Mouse (Mus musculus) kidney, embryonic 15.5 days (tissue): ENCODE results near the gene Mta3. TPM values are rescaled to one million over a fixed set of nuclear protein-coding genes. Genes with fewer than 3 reads are reported as not detected.
A peak's percentile ranks its signal among the peaks of the same experiment; 100 is the strongest.

Source experiments
- ATAC-seq: fragments of 200-750 bp; cut with Nextera tagmentation; replicated peaks from 2 replicates; pipeline ENCODE4 v1.8.0; 2017; ENCODE audit warnings: moderate TSS enrichment; ENCODE audit not compliant: low FRiP score
- H3K27ac ChIP-seq: fragments of 300-500 bp; sonication (generic); 2 replicates; pipeline ENCODE4 v1.5.1; 2015; ENCODE audit warnings: mild to moderate bottlenecking, inconsistent platforms
- H3K27me3 ChIP-seq: fragments of 300-500 bp; sonication (generic); 2 replicates; pipeline ENCODE4 v1.6.1; 2015; ENCODE audit warnings: inconsistent platforms
- H3K36me3 ChIP-seq: fragments of 300-500 bp; sonication (generic); 2 replicates; pipeline ENCODE4 v1.6.1; 2015; ENCODE audit warnings: inconsistent platforms
- H3K4me1 ChIP-seq: fragments of 300-500 bp; sonication (generic); 2 replicates; pipeline ENCODE4 v1.6.1; 2015; ENCODE audit warnings: inconsistent platforms
- H3K4me2 ChIP-seq: fragments of 300-500 bp; sonication (generic); 2 replicates; pipeline ENCODE4 v1.6.1; 2015; ENCODE audit warnings: moderate library complexity, mild to moderate bottlenecking, inconsistent platforms
- H3K4me3 ChIP-seq: fragments of 300-500 bp; sonication (generic); replicated peaks from 2 replicates; pipeline ENCODE4 v1.5.1; 2015; ENCODE audit warnings: mild to moderate bottlenecking, inconsistent platforms
- H3K9ac ChIP-seq: fragments of 300-500 bp; sonication (generic); 2 replicates; pipeline ENCODE4 v1.6.1; 2015; ENCODE audit warnings: mild to moderate bottlenecking, inconsistent platforms
- H3K9me3 ChIP-seq: fragments of 300-500 bp; sonication (generic); replicated peaks from 2 replicates; pipeline ENCODE4 v1.6.1; 2016; ENCODE audit warnings: inconsistent platforms
- WGBS: fragments of 180-500 bp; shearing (Covaris S2); methylation state at CpG from one replicate; pipeline ENCODE4 v1.1.7; 2015; ENCODE audit warnings: mixed read lengths; 5-methylcytosine and 5-hydroxymethylcytosine counted together
- polyA plus RNA-seq: library from polyadenylated mRNA; unstranded; fragments of >200 nt; fragmentation: Nextera tagmentation; extraction: Ambion mirVana; gene quantifications from 2 replicates; pipeline ENCODE4 v1.2.1, GENCODE M21; 2015

Mta3 gene
- polyA plus RNA-seq, 1 experiment from 2014 or later, result 45.9 TPM

DNA sequence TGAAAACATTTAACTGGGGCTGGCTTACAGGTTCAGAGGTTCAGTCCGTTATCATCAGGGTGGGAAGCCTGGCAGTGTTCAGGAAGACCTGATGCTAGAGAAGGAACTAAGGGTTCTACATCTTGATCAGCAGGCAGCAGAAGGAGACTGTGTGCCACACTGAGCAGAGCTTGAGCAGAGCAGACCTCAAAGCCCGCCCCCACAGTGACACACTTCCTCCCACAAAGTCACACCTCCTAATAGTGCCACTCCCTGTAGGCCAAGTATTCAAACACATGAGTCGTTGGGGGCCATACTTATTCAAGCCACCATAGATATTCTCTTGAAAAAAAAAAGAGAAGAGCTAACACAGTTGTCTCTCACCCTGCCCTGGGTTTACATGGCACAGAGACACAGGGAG, 115.9 kb downstream of the Mta3 start:
- H3K27me3 ChIP-seq, result no peaks in the 10 kb centered on the region
- no peaks in the 10 kb centered on the region; the same call in 1 of the 2 replicates for H3K36me3 ChIP-seq
- no peak overlapping the region for H3K4me3 ChIP-seq
- no peaks in the 10 kb centered on the region for H3K9me3 ChIP-seq
- WGBS, result 83% methylated on average over 3 of the region's 3 CpGs
- H3K4me2 ChIP-seq, result no peak overlapping the region
- no peak for ATAC-seq
- no peak overlapping the region for H3K9ac ChIP-seq
- peaks cover 19% of the 10 kb centered on the region for H3K4me1 ChIP-seq
- no peak overlapping the region for H3K27ac ChIP-seq

DNA sequence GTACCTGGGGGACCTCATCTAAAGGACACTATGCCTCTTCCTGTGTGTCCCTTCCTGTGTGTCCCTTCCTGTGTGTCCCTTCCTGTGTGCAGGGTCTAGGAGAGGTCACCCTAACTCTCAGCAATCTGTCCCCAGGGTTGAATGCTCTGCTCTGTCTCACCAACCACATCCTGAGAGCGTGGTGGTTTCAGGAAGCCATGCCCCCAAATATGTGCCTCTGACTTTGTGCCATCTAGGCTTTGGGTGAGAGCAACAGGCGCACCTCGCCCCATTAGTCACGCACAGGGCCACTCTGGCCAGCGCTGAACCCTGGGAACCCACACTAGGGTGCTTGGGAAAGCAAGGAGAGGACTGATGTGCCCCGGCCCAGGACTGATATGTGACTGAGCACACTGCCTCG, 117.9 kb downstream of the Mta3 start:
- Histone ChIP-seq H3K27me3 (no peaks in the 10 kb centered on the region), H3K9ac (no peak overlapping the region), H3K4me3 (no peak overlapping the region), H3K36me3 (no peaks in the 10 kb centered on the region), H3K27ac (no peak overlapping the region), H3K4me2 (no peak overlapping the region), H3K9me3 (no peaks in the 10 kb centered on the region), H3K4me1 (peaks cover 17% of the 10 kb centered on the region)
- ATAC-seq, result no peak
- WGBS, result 84% methylated on average over 7 of the region's 7 CpGs

DNA sequence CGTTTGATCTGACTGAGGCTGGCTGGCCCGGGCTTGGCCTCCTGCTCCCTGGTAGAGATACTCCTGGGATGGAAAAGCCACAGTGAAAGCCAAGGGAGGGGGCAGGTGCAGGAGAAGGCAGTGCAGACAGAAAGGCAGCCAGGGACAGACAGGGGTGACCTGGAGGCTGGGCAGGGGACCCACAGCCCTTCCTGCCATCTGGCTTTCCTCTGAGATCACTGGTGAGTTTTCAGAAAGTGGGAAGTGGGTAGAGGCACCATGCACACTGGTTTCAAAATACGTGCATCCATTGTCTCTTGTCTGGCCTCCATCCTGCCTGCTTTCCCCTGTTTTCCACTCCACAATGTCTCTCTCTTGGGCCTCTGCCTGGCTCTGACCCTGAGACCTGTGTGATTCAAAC, 123.4 kb downstream of the Mta3 start:
- Histone ChIP-seq H3K27me3 (no peaks in the 10 kb centered on the region), H3K27ac (no peak overlapping the region), H3K4me1 (no peaks in the 10 kb centered on the region), H3K9ac (no peak overlapping the region), H3K4me2 (no peak overlapping the region), H3K9me3 (no peaks in the 10 kb centered on the region), H3K4me3 (no peak overlapping the region), H3K36me3 (no peaks in the 10 kb centered on the region)
- 58% methylated on average over 3 of the region's 3 CpGs for WGBS
- no peak for ATAC-seq

DNA sequence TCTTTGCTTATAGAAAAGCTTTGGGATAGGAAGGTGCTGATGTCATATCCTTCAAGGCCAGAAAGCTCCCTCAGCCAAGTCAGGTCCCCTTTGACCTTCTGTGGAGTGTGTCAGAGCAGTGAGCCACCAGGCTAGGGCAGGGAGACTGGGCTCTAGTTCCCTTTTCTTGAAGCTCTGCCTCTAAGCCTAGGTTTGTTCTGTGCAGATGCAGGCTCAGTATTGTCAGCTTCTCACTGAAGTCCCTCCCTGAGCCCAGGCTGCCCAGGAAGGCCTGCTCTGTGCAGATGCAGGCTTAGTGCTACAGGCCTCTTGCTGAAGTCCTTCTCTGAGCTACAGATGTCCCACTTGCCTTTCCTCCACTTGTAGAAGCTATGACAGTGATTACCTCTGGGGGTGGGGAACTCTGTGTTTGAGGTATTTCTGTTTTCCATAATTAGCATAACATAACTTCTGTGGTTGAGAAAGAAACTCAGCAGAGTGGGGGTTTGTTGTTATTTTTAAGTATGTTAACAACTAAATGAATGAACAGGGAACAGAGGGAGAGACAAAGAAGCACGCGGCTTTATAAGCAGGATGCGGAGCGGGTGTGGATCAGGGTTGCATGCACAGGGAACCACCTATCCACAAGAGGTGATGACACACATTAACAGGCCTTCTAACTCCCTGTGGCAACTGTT, 124.8 kb downstream of the Mta3 start:
- Histone ChIP-seq H3K4me2 (no peak overlapping the region), H3K36me3 (no peaks in the 10 kb centered on the region), H3K4me1 (0 out of 2 replicates have a peak, but pooled peaks cover 3% of the 10 kb centered on the region), H3K27me3 (no peaks in the 10 kb centered on the region), H3K9me3 (no peaks in the 10 kb centered on the region), H3K27ac (no peak overlapping the region), H3K4me3 (no peak overlapping the region), H3K9ac (no peak overlapping the region)
- WGBS, result 96% methylated on average over 4 of the region's 4 CpGs
- ATAC-seq, result no peak

DNA sequence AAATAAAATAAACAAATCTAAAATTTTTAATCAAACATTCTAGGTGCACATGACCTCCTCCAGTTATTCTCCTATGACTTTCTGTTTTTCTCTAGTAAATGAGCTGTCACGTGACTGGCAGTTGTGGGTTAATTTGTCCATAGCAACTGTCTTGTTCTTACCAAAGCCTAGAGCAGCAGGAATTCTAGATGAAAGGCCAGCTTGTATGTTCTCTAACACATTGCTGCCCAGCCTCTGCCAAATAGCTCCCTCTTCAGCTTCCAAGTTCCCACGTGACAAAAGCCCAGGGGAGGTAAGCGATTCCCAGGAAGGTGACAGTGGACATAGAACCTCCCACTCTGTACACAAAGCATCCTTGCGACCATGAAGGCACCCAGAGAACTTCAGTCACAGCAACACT, 128.2 kb downstream of the Mta3 start:
- ATAC-seq, result no peak
- Histone ChIP-seq H3K4me2 (no peak overlapping the region), H3K9ac (no peak overlapping the region), H3K27me3 (no peaks in the 10 kb centered on the region), H3K27ac (no peak overlapping the region), H3K36me3 (no peaks in the 10 kb centered on the region), H3K4me1 (peaks cover 9% of the 10 kb centered on the region; the same call in 1 of the 2 replicates), H3K9me3 (no peaks in the 10 kb centered on the region), H3K4me3 (no peak overlapping the region)
- WGBS, result 64% methylated on average over 4 of the region's 4 CpGs

DNA sequence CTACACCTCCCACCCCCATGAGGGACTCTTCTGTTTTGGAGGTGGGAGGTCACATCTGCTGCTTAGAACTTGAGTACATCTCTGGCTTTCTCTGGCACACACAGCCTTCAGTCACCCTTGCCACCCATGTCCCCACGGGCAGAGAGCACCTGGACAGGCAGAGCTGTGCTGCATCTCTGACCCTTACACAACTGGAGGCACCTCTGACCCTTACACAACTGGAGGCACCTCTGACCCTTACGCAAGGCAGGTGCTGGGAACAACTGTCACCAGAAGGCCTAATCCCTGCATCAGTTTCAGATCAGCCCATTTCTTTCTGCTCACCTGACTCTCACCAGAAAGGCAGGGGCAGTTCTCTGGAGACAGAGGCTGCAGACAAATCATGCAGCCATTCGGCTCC, 130.1 kb downstream of the Mta3 start:
- Histone ChIP-seq H3K9ac (no peak overlapping the region), H3K27ac (no peak overlapping the region), H3K4me1 (peaks cover 9% of the 10 kb centered on the region; the same call in 1 of the 2 replicates), H3K36me3 (no peaks in the 10 kb centered on the region), H3K9me3 (no peaks in the 10 kb centered on the region), H3K27me3 (no peaks in the 10 kb centered on the region), H3K4me3 (no peak overlapping the region), H3K4me2 (no peak overlapping the region)
- WGBS, result 61% methylated on average over 3 of the region's 3 CpGs
- no peak for ATAC-seq

DNA sequence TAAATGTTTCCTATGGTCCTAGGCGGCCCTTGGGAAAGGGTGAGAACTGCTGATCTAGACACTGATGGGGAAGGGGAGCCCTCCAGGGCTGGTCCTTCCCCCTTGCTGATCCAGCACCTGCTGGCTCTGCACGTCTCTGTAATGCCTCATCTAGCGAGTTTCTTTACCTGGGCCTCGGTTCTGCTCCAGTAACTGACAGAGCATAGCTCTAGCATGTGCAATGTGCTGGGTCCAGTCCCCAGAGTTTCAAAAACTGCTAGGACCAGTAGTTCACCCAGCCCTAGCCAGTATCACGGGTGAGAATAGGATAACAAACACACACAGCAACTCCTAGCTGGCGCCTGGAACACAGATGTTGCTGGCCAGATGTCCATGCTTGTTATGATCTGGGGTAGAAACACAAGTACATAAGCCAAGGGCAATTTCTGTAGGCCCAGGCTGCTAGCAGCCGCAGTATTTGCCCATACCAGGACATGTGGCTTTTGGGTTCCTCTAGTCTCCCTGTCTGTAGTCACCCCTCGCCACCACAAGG, 131.8 kb downstream of the Mta3 start:
- Histone ChIP-seq H3K36me3 (no peaks in the 10 kb centered on the region), H3K4me3 (no peak overlapping the region), H3K4me2 (no peak overlapping the region), H3K27ac (0 out of 2 replicates have a peak overlapping the region, but pooled peaks have one; percentile 28), H3K9ac (no peak overlapping the region), H3K9me3 (no peaks in the 10 kb centered on the region), H3K4me1 (peaks cover 9% of the 10 kb centered on the region; the same call in 1 of the 2 replicates), H3K27me3 (no peaks in the 10 kb centered on the region)
- peak; percentile 43; the same call in 1 of the 2 replicates for ATAC-seq
- WGBS, result 58% methylated on average over 8 of the region's 8 CpGs

DNA sequence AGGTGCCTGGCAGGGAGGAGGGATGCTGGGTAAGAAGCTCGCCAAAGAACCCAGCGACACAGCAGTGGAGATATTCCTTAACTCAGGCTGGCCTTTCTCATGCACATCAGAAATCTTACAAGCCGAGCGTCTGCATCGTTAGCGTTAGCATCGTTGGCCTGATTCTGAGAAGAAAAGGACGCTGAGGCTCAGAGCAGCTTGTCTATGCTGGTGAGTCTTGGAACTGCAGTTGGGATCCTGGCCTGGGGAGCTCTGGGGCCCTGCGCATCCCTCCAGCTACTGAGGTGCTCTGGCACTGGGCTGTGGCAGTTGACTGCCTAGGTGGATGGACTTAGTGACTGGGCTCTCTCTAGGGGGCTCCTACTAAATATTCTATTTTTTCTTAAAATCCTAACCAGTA, 133.2 kb downstream of the Mta3 start:
- ATAC-seq, result no peak
- Histone ChIP-seq H3K9me3 (no peaks in the 10 kb centered on the region), H3K27me3 (no peaks in the 10 kb centered on the region), H3K9ac (no peak overlapping the region), H3K4me2 (no peak overlapping the region), H3K27ac (no peak overlapping the region), H3K4me3 (no peak overlapping the region), H3K4me1 (peaks cover 12% of the 10 kb centered on the region; the same call in 1 of the 2 replicates), H3K36me3 (no peaks in the 10 kb centered on the region)
- WGBS, result 71% methylated on average over 9 of the region's 9 CpGs

DNA sequence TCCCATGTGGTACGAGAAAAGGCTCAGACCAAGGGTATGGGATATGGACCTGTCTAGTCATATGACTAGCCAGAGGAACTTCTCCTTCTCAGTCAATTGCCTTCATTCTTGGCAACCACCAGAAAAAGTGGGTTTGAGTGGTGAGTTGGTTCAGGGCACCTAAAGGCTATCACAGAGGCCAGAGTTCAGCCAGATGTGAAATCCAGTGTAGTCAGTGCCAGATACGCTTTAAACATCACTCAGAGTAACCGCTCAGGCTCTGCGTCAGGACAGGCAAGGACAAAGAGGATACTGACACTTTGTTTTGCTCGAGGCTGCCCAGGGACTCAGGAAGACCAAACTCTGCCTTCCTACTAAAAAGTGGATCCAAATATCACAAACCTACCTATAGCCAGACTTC, 135.0 kb downstream of the Mta3 start:
- no peaks in the 10 kb centered on the region for H3K9me3 ChIP-seq
- ATAC-seq, result no peak
- H3K4me2 ChIP-seq, result no peak overlapping the region
- no peak overlapping the region for H3K9ac ChIP-seq
- no peaks in the 10 kb centered on the region for H3K27me3 ChIP-seq
- no peak overlapping the region for H3K4me3 ChIP-seq
- WGBS, result 85% methylated on average over 5 of the region's 5 CpGs
- H3K36me3 ChIP-seq, result no peaks in the 10 kb centered on the region
- H3K27ac ChIP-seq, result no peak overlapping the region
- H3K4me1 ChIP-seq, result peaks cover 11% of the 10 kb centered on the region; the same call in 1 of the 2 replicates

DNA sequence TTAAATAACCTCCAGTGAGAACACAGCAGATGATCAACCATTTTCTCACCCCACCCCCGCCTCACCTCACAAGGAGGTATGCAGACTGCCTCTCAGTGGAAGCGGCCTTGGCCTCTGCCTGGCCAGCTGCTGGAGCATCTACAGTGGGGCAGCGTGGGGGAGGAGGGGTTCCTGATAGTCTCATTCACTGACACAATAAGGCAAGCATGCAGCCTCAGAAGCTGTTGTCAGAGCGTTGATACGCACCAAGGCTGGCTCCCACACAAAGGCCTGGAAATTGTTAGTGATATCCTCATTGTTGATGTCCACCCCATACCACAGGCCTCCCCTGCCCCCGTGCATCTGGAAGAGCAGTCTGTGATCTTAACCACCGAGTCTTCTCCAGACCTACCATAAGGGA, 137.8 kb downstream of the Mta3 start:
- peaks cover 14% of the 10 kb centered on the region; the same call in 1 of the 2 replicates for H3K4me1 ChIP-seq
- H3K4me3 ChIP-seq, result no peak overlapping the region
- H3K9ac ChIP-seq, result no peak overlapping the region
- H3K36me3 ChIP-seq, result no peaks in the 10 kb centered on the region
- no peak overlapping the region for H3K27ac ChIP-seq
- 43% methylated on average over 7 of the region's 7 CpGs for WGBS
- no peaks in the 10 kb centered on the region for H3K9me3 ChIP-seq
- H3K4me2 ChIP-seq, result no peak overlapping the region
- ATAC-seq, result no peak
- no peaks in the 10 kb centered on the region for H3K27me3 ChIP-seq

DNA sequence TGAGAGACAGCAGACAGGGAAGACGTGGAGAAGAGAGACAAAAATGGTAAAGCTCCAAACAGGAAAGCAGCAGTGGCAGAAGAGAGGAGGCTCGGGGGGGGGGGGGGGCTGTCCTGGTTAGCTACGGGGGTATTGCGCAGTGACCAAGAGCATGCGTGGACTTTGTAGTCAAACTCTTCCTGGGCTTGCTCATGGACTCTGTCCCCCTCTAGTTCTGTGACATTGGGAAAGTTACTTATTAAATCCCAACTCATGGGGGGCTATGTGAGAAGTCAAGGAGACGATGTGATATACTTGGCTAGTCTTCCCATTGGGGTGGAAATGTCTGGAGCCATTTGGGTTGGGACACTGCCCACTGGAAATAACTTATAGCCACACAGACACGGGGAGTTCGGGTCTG, 139.6 kb downstream of the Mta3 start:
- no peak overlapping the region for H3K4me3 ChIP-seq
- ATAC-seq, result no peak; the same call in 1 of the 2 replicates
- H3K36me3 ChIP-seq, result no peaks in the 10 kb centered on the region
- H3K9me3 ChIP-seq, result no peaks in the 10 kb centered on the region
- H3K9ac ChIP-seq, result no peak overlapping the region
- WGBS, result 61% methylated on average over 8 of the region's 8 CpGs
- no peaks in the 10 kb centered on the region for H3K27me3 ChIP-seq
- no peak overlapping the region for H3K27ac ChIP-seq
- H3K4me2 ChIP-seq, result no peak overlapping the region
- H3K4me1 ChIP-seq, result peaks cover 21% of the 10 kb centered on the region; the same call in 1 of the 2 replicates

DNA sequence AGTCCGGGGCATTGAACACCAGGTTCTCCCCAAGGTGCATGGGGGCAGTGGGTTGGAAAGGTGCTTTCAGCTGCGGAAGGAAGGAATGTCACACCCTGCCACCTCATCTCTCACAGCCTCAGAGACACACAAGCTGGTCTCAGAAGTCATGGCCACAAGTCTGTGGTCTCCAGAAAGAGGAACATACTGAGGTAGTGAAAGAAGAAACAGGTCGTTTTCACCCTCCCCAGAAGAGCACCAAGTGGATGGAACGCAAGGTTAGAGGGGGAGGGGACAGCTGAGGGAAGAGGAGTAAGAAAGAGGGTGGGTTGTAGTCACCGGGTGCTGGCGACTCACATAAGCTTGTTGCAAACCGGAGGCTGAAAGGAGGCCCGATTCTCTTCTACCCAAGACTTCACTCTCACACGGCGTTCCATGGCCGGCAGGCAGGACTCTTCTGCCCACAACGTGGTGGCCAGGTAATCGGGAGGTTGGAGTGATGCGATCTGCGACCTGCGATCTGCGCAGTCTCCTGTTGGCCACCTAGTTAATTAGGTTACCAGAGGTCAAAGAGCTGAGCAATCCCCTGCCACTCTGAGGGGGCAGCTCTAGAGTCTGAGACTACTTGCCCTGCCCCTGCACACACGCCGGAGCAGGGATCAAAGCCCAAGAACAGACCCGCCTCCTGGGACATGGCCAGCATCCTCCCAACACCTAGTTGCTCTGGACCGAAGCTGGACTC, 140.5 kb downstream of the Mta3 start:
- Histone ChIP-seq H3K9ac (no peak overlapping the region), H3K27ac (no peak overlapping the region), H3K36me3 (no peaks in the 10 kb centered on the region), H3K4me2 (no peak overlapping the region), H3K4me3 (no peak overlapping the region), H3K9me3 (no peaks in the 10 kb centered on the region), H3K27me3 (no peaks in the 10 kb centered on the region), H3K4me1 (peaks cover 21% of the 10 kb centered on the region; the same call in 1 of the 2 replicates)
- 73% methylated on average over 21 of the region's 21 CpGs for WGBS
- no peak; the same call in 1 of the 2 replicates for ATAC-seq
